Mouse (Mus musculus) bone marrow macrophage, adult 2 months (primary cell): ENCODE data around the gene Aldh3b3.

Experiments
- CTCF ChIP-seq: IDR thresholded peaks from 2 replicates; pipeline ENCODE4 v1.5.1; 2012; ENCODE audit warnings: low read depth, mild to moderate bottlenecking, low read length, moderate library complexity
- POLR2A ChIP-seq: IDR thresholded peaks from 2 replicates; pipeline ENCODE4 v1.6.1; 2012; ENCODE audit warnings: mild to moderate bottlenecking, low read depth, low read length, borderline replicate concordance

DNA sequence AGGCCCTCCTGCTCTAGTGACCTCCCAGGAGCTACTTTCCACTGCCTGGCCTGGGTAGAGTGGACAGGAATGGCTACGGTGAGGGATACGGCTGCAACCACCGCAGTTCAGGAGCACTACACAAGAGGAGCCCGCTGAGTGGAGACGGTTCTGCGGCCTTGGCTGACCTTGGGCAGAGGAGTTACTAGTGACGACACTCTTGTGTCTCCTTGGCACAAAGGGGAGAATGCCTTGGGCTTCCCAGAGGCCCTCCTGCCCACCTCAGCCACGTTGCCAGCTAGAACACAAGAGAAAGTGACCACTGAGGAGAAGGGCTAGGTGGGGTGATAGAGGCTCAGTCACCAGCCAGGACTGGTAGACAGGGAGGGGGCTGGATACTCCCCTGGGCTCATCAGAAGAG is 34.3 kb upstream of the Aldh3b3 start:
- TF ChIP-seq POLR2A: no peak
- no peak for TF ChIP-seq CTCF
